Mouse (Mus musculus) leukemia stem cell, adult 10-12 weeks (primary cell): ENCODE measurements around the gene Taf1b. TPM values are rescaled to one million over a fixed set of nuclear protein-coding genes. Genes with fewer than 3 reads are reported as not detected.

ENCODE experiments used
- polyA plus RNA-seq: library from polyadenylated mRNA; stranded (reverse); fragments of >175 nt; gene quantifications from 2 replicates; pipeline ENCODE4 v1.2.3, GENCODE M21; 2012; ENCODE audit warnings: low replicate concordance

Taf1b gene
- polyA plus RNA-seq: 0.21 and 1.5 TPM in 2 replicates

DNA sequence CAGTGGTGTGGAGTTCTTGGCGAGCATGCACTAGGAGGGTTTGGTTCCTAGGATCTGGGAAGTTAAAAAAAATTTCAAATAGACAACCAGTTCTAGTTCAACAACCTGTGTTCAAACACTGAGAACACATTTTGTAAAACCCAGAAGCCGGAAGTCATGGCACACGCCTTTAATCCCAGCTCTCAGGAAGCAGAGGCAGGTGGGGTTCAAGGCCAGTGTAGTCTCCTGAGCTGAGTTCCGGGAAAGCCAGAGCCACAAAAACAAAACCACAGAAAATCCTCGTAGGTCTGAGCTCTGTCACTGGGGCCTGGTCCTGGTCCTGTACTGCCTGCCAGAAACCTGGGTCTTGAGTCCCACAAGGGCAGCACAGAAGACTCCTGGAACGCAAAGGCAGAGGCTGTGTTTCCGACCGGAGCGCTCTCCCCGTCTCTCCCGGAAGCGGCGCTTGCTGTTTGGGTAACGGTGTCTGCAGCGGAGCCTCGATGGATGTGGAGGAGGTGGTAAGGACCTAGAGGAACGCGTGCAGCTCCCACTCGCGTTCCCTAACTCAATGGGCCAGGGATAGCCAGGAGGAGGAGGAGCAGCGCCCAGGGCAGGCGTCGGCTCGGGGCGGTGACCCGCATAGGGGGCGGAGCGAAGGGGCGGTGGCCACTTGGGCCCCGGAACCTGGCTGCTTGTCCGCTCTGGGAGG lies at the start of gene Taf1b:
Taf1b (plus strand) TSS at position 210 of the 691 bp plus-strand sequence.

DNA sequence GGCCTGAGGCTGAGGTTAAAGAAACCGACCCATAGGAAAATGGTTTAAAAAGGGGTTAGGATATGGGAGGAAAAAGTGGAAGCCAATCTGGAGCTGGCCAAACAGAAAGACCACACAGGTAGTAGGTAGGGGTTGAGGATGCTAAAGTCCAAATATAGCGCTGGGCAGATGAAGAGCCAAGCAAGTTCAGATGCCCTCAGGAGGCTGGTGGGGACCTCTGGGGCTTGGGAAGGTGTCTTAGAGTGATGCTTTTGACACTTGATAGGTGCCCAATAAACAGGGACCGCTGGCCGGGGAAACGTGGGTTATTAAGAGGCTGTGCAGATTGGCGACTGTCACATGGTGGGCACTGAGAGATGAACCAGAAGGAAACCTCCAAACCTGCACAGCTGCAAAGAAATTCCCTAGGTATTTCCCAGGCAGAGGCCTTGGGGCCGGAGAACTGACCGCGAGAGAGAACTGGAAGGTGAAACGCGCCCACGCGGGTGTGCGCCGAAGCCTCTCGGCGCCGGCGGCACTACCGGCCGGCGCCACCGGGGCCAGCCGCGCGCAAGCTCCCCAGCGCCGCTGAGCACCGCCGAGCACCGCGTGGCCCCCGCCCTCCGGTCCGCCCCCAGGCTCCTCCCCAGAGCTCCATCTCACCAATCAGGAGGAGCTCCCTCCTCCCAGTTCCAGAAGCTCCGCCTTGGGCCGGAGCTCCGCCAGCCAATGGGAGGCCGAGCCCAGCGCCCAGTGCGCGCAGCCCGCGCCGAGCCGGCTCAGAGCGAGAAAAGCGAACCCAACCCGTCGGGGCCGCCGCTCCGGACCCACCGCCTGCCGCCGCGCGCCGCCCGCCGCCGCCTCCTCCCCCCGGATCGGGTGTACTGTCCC lies 73.6 kb downstream of the Taf1b start, which contains the start of gene Grhl1:
Grhl1 (plus strand) TSS at position 761 of the 870 bp plus-strand sequence.

Other genes starting within 250 kb of the Taf1b start
- 0.08 and 0.41 TPM in 2 replicates for gene Grhl1, start 73.9 kb downstream of the Taf1b start, polyA plus RNA-seq
- 15.9 and 19.9 TPM in 2 replicates for gene Klf11, start 152.9 kb downstream of the Taf1b start, polyA plus RNA-seq
- not detected in 2 replicates for gene Cys1, start 183.5 kb downstream of the Taf1b start, polyA plus RNA-seq
- 71.0 and 245 TPM in 2 replicates for gene Rrm2, start 209.9 kb downstream of the Taf1b start, polyA plus RNA-seq